Mouse (Mus musculus): ENCODE data around the gene Ddi2. TPM values are rescaled to one million over a fixed set of nuclear protein-coding genes. Genes with fewer than 3 reads are reported as not detected.

The Ddi2 gene
- polyA plus RNA-seq, 1 experiment from 2014 or later, result 14.8 TPM

GRCm38 (mm10) chr4:141723673-141724068, 452 bp upstream of the Ddi2 start:
- Histone ChIP-seq H3K36me3 (replicated peaks) (peaks cover 24% of the 10 kb centered on the region), H3K4me1 (replicated peaks) (peaks cover 65% of the 10 kb centered on the region), H3K27ac (replicated peaks) (peak overlapping the region; percentile 98), H3K4me3 (replicated peaks) (peak overlapping the region; percentile 100), H3K27me3 (0 out of 2 replicates have a peak, but pooled peaks cover 7% of the 10 kb centered on the region), H3K4me2 (peak overlapping the region; percentile 94), H3K9ac (peak overlapping the region; percentile 99), H3K9me3 (replicated peaks) (no peaks in the 10 kb centered on the region)
- peak; percentile 29; the same call in 1 of the 2 replicates for ATAC-seq (ENCODE audit: insufficient read depth)
- 10% methylated on average over 13 of the region's 13 CpGs for WGBS (ENCODE audit: insufficient replicate concordance)

- H3K36me3 ChIP-seq (replicated peaks), result peaks cover 36% of the 10 kb centered on the region
- H3K4me1 ChIP-seq (replicated peaks), result peaks cover 80% of the 10 kb centered on the region
- H3K27ac ChIP-seq (replicated peaks), result peak overlapping the region; percentile 98
- no peaks in the 10 kb centered on the region for H3K9me3 ChIP-seq (replicated peaks)
- ATAC-seq (ENCODE audit: insufficient read depth), result no peak
- 33% methylated on average over 6 of the region's 6 CpGs for WGBS (ENCODE audit: insufficient replicate concordance)
- H3K4me3 ChIP-seq (replicated peaks), result peak overlapping the region; percentile 100
- peak overlapping the region; percentile 94 for H3K4me2 ChIP-seq
- H3K27me3 ChIP-seq, result no peaks in the 10 kb centered on the region
- H3K9ac ChIP-seq, result peak overlapping the region; percentile 99
Measured at GRCm38 (mm10) chr4:141721961-141722360, 1.3 kb downstream of the Ddi2 start.

DNA sequence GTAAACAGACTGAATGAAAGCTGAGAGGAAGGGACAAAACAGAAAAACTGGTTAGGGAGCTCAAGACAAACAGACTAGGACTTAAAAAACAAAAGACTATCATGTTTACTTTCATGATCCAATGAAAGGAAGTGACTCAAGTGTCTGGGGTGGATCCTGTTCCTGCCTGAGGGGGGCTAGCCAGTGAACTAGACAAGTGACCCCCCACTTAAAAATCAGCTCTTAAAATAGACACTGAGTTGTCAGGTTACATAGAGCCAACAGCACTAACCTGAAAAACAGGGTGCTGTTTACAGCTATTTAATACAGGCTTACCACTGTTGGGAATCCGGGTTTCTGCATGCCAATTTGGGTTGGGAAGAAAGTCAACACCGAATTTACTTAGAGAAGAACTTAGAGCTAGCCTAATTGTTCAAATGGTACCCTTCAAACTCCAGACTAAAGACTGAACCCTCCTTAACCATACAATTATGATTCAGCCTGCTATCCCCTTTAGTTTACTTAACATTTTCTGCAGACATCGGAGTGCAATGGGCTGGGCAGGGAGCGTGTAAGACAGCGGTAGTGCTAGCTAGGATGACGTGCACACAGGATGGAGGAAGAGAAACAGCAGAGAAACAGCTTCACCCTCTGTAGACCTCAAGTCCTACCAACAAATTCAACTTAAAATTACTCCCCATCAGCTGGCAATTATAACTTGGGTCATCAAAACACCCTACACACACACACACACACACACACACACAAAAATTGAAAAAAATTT, 2.3 kb downstream of the Ddi2 start:
- peak overlapping the region; percentile 99 for H3K9ac ChIP-seq
- H3K4me2 ChIP-seq, result peak overlapping the region; percentile 94
- peaks cover 84% of the 10 kb centered on the region for H3K4me1 ChIP-seq (replicated peaks)
- WGBS (ENCODE audit: insufficient replicate concordance), result 58% methylated on average over 6 of the region's 6 CpGs
- peak overlapping the region; percentile 98 for H3K27ac ChIP-seq (replicated peaks)
- peaks cover 46% of the 10 kb centered on the region for H3K36me3 ChIP-seq (replicated peaks)
- H3K27me3 ChIP-seq, result no peaks in the 10 kb centered on the region
- ATAC-seq (ENCODE audit: insufficient read depth), result no peak
- peak overlapping the region; percentile 100 for H3K4me3 ChIP-seq (replicated peaks)
- no peaks in the 10 kb centered on the region for H3K9me3 ChIP-seq (replicated peaks)

DNA sequence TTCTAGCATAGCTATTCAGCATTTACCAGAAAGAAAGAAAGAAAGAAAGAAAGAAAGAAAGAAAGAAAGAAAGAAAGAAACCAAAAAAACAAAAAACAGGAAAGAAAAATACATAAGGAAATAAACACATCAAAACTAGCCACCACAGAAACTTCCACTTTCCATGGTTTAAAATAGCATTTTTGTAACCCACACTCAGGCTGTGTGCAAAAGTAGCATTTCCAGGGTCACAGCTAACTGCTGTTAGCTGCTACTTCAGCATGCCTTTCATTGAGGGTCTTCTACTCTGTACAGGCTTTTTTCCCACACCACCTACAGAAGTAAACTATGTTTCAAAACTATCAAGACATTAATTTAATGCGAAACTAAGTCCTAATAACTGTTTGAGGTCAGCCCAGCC, 3.9 kb downstream of the Ddi2 start:
- peaks cover 55% of the 10 kb centered on the region for H3K36me3 ChIP-seq (replicated peaks)
- no peak overlapping the region for H3K4me3 ChIP-seq (replicated peaks)
- no peak for ATAC-seq (ENCODE audit: insufficient read depth)
- H3K9me3 ChIP-seq (replicated peaks), result no peaks in the 10 kb centered on the region
- no peak overlapping the region for H3K9ac ChIP-seq
- no peaks in the 10 kb centered on the region for H3K27me3 ChIP-seq
- WGBS (ENCODE audit: insufficient replicate concordance), result 83% methylated on average over 1 of the region's 1 CpGs
- 0 out of 2 replicates have a peak overlapping the region, but pooled peaks have one; percentile 23 for H3K4me2 ChIP-seq
- H3K27ac ChIP-seq (replicated peaks), result no peak overlapping the region
- H3K4me1 ChIP-seq (replicated peaks), result peaks cover 82% of the 10 kb centered on the region

DNA sequence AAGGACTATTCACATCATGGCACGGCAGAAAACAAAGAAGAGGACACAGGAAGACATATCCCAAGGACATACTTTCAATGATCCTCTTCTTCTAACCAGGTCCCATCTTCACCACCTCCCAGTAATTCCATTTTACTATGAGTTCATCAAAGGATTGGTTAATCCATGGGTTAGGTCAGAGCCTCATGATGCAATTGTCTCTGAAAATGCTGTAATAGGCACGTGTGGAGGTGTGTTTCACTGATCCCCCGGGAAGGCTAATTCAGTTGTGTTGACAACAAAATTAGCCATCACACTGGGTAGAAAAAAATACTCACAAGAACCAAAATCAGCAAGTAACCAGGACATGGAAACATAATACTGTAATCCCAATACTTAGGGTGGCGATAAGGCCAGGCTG, 5.6 kb downstream of the Ddi2 start:
- H3K27ac ChIP-seq (replicated peaks), result peak overlapping the region; percentile 7; the same call in 1 of the 2 replicates
- 76% methylated on average over 4 of the region's 4 CpGs for WGBS (ENCODE audit: insufficient replicate concordance)
- ATAC-seq (ENCODE audit: insufficient read depth), result no peak
- H3K36me3 ChIP-seq (replicated peaks), result peaks cover 65% of the 10 kb centered on the region
- peaks cover 78% of the 10 kb centered on the region for H3K4me1 ChIP-seq (replicated peaks)
- no peaks in the 10 kb centered on the region for H3K27me3 ChIP-seq
- no peak overlapping the region for H3K4me3 ChIP-seq (replicated peaks)
- H3K9ac ChIP-seq, result no peak overlapping the region; the same call in 1 of the 2 replicates
- no peak overlapping the region for H3K4me2 ChIP-seq
- no peaks in the 10 kb centered on the region for H3K9me3 ChIP-seq (replicated peaks)

DNA sequence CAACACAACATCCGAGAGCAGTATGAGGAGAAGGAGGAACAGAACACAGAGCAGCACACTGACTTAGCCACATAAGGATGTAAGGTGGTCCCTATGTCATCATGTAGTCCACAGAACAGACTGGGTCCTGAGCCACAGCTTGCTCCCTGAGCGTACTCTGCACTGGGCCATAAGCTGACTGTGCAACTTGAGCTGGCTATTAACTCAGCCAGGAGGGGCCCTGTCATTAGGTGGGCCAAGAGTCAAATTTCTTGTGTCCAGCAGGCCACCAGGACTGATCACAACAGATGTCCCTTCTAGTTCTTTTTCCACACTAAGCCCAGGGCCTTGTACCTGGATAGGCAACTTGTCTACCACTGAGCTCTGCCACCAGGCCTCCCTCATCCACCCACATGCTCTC, 8.2 kb downstream of the Ddi2 start:
- Histone ChIP-seq H3K36me3 (replicated peaks) (peaks cover 79% of the 10 kb centered on the region), H3K9ac (no peak overlapping the region), H3K4me3 (replicated peaks) (no peak overlapping the region), H3K4me2 (no peak overlapping the region), H3K9me3 (replicated peaks) (no peaks in the 10 kb centered on the region), H3K4me1 (replicated peaks) (peaks cover 62% of the 10 kb centered on the region), H3K27ac (replicated peaks) (0 out of 2 replicates have a peak overlapping the region, but pooled peaks have one; percentile 4), H3K27me3 (no peaks in the 10 kb centered on the region)
- WGBS (ENCODE audit: insufficient replicate concordance), result 86% methylated on average over 2 of the region's 2 CpGs
- no peak for ATAC-seq (ENCODE audit: insufficient read depth)

DNA sequence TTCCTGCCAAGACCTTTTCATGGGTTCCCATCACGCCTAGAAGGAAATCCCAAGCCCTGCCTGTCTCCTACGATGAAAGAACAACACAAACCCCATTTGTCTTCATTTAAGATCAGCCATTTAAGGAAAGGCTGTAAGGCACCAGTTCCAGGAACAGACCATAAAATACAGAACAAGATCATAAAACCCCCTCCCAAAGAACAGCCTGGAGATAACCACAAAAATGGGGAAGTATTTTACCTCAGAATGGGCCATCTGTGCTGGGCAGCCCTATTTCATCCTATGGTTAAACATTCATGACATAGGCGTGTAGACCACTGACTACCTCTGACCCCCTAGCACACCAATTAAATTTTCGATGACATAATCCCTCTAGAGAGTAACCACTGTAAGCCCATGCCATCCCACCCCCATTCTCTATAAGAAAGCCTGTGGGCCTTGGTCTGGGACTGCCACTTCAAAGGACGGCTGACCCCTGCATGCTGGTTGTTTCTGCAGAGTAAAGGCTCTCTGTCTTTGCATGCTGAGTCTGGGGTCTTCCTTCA, 9.5 kb downstream of the Ddi2 start:
- no peaks in the 10 kb centered on the region for H3K9me3 ChIP-seq (replicated peaks)
- H3K27me3 ChIP-seq, result no peaks in the 10 kb centered on the region
- H3K36me3 ChIP-seq (replicated peaks), result peaks cover 80% of the 10 kb centered on the region
- no peak overlapping the region for H3K4me3 ChIP-seq (replicated peaks)
- H3K4me2 ChIP-seq, result no peak overlapping the region
- ATAC-seq (ENCODE audit: insufficient read depth), result no peak
- peaks cover 49% of the 10 kb centered on the region for H3K4me1 ChIP-seq (replicated peaks)
- H3K27ac ChIP-seq (replicated peaks), result no peak overlapping the region
- no peak overlapping the region for H3K9ac ChIP-seq
- WGBS (ENCODE audit: insufficient replicate concordance), result 41% methylated on average over 5 of the region's 5 CpGs

DNA sequence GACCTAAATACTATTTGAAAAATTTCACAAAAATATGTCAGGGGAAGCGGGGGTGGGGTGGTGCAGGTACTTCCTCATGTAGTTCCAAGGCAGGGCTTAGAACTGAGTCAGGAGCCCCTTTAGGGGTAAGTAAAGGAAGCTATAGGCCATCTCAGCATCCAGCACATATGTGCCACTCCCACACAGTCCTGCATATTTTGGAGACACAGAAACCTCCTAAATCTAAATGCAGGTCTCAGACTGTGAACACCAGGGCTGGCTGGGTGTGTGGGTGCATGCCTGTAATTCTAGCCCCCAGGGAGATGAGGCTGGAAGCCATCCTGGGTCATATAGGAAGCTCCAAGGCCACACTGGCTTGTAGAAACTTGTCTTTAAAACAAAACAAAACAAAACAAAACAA, 12.0 kb downstream of the Ddi2 start:
- ATAC-seq (ENCODE audit: insufficient read depth), result no peak
- Histone ChIP-seq H3K27ac (replicated peaks) (no peak overlapping the region), H3K4me1 (replicated peaks) (peaks cover 28% of the 10 kb centered on the region), H3K27me3 (no peaks in the 10 kb centered on the region), H3K4me2 (no peak overlapping the region), H3K9me3 (replicated peaks) (no peaks in the 10 kb centered on the region), H3K4me3 (replicated peaks) (no peak overlapping the region), H3K9ac (no peak overlapping the region), H3K36me3 (replicated peaks) (peaks cover 86% of the 10 kb centered on the region)
- WGBS (ENCODE audit: insufficient replicate concordance), result 75% methylated on average over 1 of the region's 1 CpGs

DNA sequence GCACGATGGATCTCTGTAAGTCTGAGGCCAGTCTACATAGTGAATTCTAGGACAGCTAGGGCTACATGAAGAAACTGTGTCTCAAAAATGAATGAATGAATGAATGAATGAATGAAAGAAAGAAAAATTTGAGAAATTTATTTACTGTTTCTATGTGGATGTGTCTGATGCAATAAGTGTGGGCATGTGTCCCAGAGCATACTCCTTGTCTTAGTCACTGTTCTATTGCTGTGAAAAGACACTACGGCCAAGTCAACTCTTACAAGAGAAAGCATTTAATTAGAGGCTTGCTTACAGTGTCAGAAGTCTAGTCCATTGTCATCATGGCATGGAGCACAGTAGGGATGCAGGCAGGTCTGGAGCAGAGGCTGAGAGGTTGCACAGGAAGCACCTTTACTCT, 14.2 kb downstream of the Ddi2 start:
- ATAC-seq (ENCODE audit: insufficient read depth), result no peak
- no peak overlapping the region for H3K4me3 ChIP-seq (replicated peaks)
- H3K9me3 ChIP-seq (replicated peaks), result no peaks in the 10 kb centered on the region
- H3K4me2 ChIP-seq, result no peak overlapping the region
- H3K36me3 ChIP-seq (replicated peaks), result peaks cover 96% of the 10 kb centered on the region
- no peak overlapping the region for H3K9ac ChIP-seq
- H3K4me1 ChIP-seq (replicated peaks), result peaks cover 9% of the 10 kb centered on the region; the same call in 1 of the 2 replicates
- H3K27me3 ChIP-seq, result no peaks in the 10 kb centered on the region
- no peak overlapping the region for H3K27ac ChIP-seq (replicated peaks)
- 92% methylated on average over 2 of the region's 2 CpGs for WGBS (ENCODE audit: insufficient replicate concordance)

DNA sequence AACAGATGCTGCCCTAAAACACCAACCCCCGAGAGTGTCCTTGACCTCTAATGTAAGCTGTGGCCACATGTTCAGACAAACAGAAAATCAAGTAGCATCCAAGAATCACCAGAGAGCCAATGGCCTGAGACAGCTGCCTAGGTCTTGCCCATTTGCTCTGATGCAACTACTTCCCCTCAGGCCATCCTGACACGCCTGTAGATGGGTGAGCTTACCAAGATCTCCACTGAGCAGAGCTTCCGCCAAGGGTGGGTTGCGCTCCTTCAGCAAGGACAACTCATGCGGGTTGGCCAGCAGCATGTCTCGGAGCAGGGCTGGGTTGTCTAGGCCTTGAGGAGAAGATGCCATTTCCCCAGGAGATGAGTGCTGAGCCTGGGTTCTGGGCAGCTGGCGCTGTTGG, 15.2 kb downstream of the Ddi2 start:
- Histone ChIP-seq H3K9ac (no peak overlapping the region), H3K27ac (replicated peaks) (no peak overlapping the region), H3K4me1 (replicated peaks) (peaks cover 5% of the 10 kb centered on the region; the same call in 1 of the 2 replicates), H3K4me3 (replicated peaks) (no peak overlapping the region), H3K27me3 (no peaks in the 10 kb centered on the region), H3K4me2 (no peak overlapping the region), H3K36me3 (replicated peaks) (peaks cover 100% of the 10 kb centered on the region), H3K9me3 (replicated peaks) (no peaks in the 10 kb centered on the region)
- 80% methylated on average over 7 of the region's 7 CpGs for WGBS (ENCODE audit: insufficient replicate concordance)
- peak; percentile 6; the same call in 1 of the 2 replicates for ATAC-seq (ENCODE audit: insufficient read depth)

- 80% methylated on average over 4 of the region's 4 CpGs for WGBS (ENCODE audit: insufficient replicate concordance)
- Histone ChIP-seq H3K36me3 (replicated peaks) (peaks cover 100% of the 10 kb centered on the region), H3K4me1 (replicated peaks) (peaks cover 1% of the 10 kb centered on the region; the same call in 1 of the 2 replicates), H3K9ac (no peak overlapping the region), H3K4me3 (replicated peaks) (no peak overlapping the region), H3K27me3 (no peaks in the 10 kb centered on the region), H3K27ac (replicated peaks) (no peak overlapping the region), H3K4me2 (no peak overlapping the region), H3K9me3 (replicated peaks) (no peaks in the 10 kb centered on the region)
- no peak for ATAC-seq (ENCODE audit: insufficient read depth)
Measured at GRCm38 (mm10) chr4:141705331-141705730, 17.9 kb downstream of the Ddi2 start.
